Mouse (Mus musculus): ENCODE data around the gene Ndufs1. TPM values are rescaled to one million over a fixed set of nuclear protein-coding genes. Genes with fewer than 3 reads are reported as not detected.
"Not testable (repeated sequence)": the region's sequence is repeated elsewhere in the genome, so short reads cannot be mapped to it uniquely, and the experiment has no call there.

The Ndufs1 gene
- polyA plus RNA-seq, 1 experiment from 2014 or later, result 125 TPM

DNA sequence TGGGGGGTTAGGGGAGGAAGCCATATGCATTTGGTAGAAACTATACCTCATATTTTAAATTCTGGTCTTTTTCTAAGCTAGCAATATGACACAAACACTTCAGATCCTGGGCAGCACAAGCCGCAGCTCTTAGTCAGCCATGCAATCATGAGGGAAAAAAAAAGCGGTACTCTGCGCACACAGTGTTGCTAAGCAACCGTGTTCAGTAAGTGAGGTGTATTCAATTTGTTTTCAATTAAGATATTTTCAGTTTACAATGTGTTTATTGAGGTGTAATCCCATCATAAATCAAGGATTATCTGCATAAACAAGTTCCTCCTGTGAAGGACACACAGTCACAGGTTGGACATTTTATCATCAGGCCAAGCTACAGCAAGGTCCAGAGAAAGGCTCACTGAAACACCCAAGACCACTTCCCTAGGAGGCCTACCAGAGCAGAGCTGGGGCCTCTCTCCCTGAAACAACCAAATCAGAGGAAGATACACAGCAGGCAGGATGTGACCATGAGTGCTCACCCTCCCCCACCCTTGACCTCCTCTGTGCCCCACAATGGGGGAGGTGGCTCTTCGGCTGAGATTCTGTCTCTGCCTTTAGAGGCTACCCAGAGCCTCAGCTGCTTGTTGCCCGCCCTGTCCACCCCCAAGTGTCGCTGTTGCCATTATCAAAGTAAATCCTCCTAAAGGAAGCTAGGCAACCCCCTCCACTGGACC is 27.5 kb upstream of the Ndufs1 start:
- no peak overlapping the region for H3K4me2 ChIP-seq
- no peak overlapping the region for H3K27ac ChIP-seq
- H3K4me3 ChIP-seq (replicated peaks), result no peak overlapping the region
- WGBS, result 12% methylated on average over 7 of the region's 7 CpGs
- H3K9me3 ChIP-seq, result no peaks in the 10 kb centered on the region
- peak; percentile 22; the same call in 1 of the 2 replicates for ATAC-seq (ENCODE audit: insufficient read depth, low FRiP score, low read depth)
- H3K27me3 ChIP-seq (replicated peaks), result no peaks in the 10 kb centered on the region
- no peak overlapping the region for H3K9ac ChIP-seq
- H3K36me3 ChIP-seq, result no peaks in the 10 kb centered on the region
- H3K4me1 ChIP-seq, result no peaks in the 10 kb centered on the region

DNA sequence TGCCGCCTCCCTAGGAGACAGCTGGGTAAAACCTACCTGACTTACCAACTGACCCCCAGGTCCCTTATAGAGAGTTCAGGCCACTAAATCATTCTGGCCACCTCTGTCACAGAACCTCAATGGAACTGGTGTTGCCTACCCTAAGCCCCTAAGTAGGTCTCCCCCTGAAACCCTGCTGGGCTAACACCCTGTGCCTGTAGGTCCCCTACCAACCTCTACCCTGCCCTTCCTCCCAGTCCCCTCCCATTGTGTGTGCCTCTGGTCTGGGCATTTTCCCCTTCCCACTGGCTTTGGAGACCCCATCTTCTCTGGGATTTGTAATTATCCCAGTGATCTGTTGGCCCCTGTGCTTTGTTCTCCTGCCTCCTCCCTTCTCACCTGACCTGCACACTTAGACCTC is 26.8 kb upstream of the Ndufs1 start:
- H3K9me3 ChIP-seq, result no peaks in the 10 kb centered on the region
- no peaks in the 10 kb centered on the region for H3K27me3 ChIP-seq (replicated peaks)
- H3K27ac ChIP-seq, result no peak overlapping the region
- H3K4me3 ChIP-seq (replicated peaks), result no peak overlapping the region
- H3K9ac ChIP-seq, result no peak overlapping the region
- no peak for ATAC-seq (ENCODE audit: insufficient read depth, low FRiP score, low read depth)
- 89% methylated on average over 1 of the region's 1 CpGs for WGBS
- no peaks in the 10 kb centered on the region for H3K4me1 ChIP-seq
- H3K4me2 ChIP-seq, result no peak overlapping the region
- no peaks in the 10 kb centered on the region for H3K36me3 ChIP-seq

DNA sequence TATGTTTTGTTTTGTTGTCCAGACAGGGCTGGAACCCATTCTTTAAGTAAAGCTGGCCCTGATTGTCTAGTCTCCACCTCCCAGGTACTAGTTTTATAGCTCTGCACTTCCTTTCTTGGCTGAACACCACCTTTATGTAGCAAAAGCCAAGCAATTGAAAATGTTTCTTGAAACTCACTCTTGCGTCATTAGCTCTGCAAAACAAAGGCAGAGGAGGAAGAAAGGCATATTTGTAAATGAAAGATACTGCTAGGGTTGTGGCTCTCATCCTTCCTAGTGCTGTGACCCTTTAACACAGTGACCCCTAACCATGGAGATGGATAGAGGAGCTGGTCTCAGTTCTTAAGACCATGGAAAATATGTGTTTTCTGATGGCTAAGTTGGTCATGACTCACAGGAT is 25.0 kb upstream of the Ndufs1 start:
- Histone ChIP-seq H3K36me3 (no peaks in the 10 kb centered on the region), H3K27me3 (replicated peaks) (no peaks in the 10 kb centered on the region), H3K9me3 (no peaks in the 10 kb centered on the region), H3K4me3 (replicated peaks) (no peak overlapping the region), H3K4me1 (no peaks in the 10 kb centered on the region), H3K27ac (no peak overlapping the region), H3K4me2 (no peak overlapping the region), H3K9ac (no peak overlapping the region)
- WGBS, result 91% methylated on average over 1 of the region's 1 CpGs
- no peak for ATAC-seq (ENCODE audit: insufficient read depth, low FRiP score, low read depth)

DNA sequence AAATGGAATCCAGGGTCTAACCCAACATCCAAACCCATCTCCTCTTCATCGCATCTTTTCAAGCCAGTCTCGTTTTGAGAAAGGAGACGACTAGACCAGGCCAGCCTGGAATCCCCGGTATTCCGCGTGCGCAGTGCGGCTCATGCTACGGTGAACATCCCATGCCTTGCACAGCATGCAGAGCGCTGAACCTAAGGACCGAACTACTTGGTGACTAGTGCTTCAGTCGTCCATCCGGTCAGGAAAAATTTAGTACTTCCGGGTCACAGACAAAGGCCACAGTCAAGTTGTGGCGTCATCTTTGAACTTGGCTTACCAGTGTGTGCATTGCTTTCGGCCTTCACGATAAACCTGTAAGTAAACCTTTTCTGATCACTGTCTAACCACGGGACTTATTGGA is 23.7 kb upstream of the Ndufs1 start:
- no peak overlapping the region for H3K9ac ChIP-seq
- 93% methylated on average over 18 of the region's 18 CpGs for WGBS
- no peak for ATAC-seq (ENCODE audit: insufficient read depth, low FRiP score, low read depth)

DNA sequence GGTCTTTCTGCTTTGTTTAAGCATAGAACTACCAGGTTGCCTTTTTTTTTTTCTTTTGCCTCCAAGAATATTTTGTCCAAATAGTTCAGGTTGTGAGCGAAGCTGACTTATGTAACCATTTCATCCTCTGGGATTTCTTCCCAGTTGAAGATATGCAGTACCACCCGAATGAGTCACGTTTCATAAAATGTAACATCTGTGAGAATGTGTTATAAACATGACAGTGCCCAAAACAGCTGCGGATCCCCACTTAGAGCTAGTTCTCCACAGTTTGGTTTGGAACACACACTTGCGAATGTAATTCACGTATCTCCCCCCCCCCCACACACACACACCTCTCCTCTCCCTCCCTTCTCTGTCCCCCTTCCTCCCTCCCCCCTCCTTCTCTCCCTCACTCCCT is 22.8 kb upstream of the Ndufs1 start:
- Histone ChIP-seq H3K9me3 (no peaks in the 10 kb centered on the region), H3K36me3 (no peaks in the 10 kb centered on the region), H3K4me3 (replicated peaks) (no peak overlapping the region), H3K4me2 (no peak overlapping the region), H3K9ac (no peak overlapping the region), H3K27ac (no peak overlapping the region), H3K27me3 (replicated peaks) (no peaks in the 10 kb centered on the region), H3K4me1 (no peaks in the 10 kb centered on the region)
- no peak for ATAC-seq (ENCODE audit: insufficient read depth, low FRiP score, low read depth)
- 81% methylated on average over 6 of the region's 6 CpGs for WGBS

More for the DNA sequence above, 23.7 kb upstream of the Ndufs1 start:
- Histone ChIP-seq H3K4me3 (replicated peaks) (no peak overlapping the region), H3K4me2 (no peak overlapping the region), H3K27ac (no peak overlapping the region), H3K36me3 (no peaks in the 10 kb centered on the region), H3K4me1 (no peaks in the 10 kb centered on the region), H3K27me3 (replicated peaks) (no peaks in the 10 kb centered on the region), H3K9me3 (no peaks in the 10 kb centered on the region)

DNA sequence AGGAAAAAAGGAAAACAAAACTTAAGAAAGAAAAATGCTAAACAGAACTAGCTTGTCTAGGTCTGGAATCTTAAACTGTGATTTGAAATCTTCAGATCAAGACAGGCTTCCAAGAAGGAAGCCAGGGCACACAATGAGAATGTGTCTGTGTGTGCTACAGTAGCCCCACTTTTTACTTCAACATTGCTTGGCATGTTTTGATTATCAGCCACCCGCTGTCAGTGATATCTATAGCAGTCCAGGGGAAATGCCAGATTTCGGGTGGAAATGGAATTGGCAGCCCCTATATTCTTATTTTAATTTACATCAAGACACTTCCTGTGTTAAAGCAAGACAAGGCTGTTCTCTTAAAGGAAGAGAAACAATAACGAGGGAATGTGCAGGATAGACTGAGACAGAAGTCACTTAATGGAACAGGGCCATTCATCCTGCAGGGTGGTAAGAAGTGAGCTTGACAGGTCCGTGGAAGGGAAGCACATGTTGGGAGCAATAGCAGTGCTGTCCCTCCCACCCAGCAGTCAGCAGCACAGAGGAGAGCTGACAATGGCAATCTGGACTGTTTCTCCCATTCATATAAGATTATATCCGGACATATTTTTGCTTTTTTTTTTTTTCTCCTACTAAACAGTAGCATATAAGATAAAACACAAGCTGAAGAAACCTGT is 19.3 kb upstream of the Ndufs1 start:
- no peaks in the 10 kb centered on the region for H3K9me3 ChIP-seq
- ATAC-seq (ENCODE audit: insufficient read depth, low FRiP score, low read depth), result no peak
- H3K9ac ChIP-seq, result no peak overlapping the region
- H3K4me2 ChIP-seq, result no peak overlapping the region
- peak overlapping the region; percentile 44; the same call in 1 of the 2 replicates for H3K27ac ChIP-seq
- no peak overlapping the region for H3K4me3 ChIP-seq (replicated peaks)
- H3K36me3 ChIP-seq, result no peaks in the 10 kb centered on the region
- H3K4me1 ChIP-seq, result no peaks in the 10 kb centered on the region
- no peaks in the 10 kb centered on the region for H3K27me3 ChIP-seq (replicated peaks)
- WGBS, result 34% methylated on average over 5 of the region's 5 CpGs

DNA sequence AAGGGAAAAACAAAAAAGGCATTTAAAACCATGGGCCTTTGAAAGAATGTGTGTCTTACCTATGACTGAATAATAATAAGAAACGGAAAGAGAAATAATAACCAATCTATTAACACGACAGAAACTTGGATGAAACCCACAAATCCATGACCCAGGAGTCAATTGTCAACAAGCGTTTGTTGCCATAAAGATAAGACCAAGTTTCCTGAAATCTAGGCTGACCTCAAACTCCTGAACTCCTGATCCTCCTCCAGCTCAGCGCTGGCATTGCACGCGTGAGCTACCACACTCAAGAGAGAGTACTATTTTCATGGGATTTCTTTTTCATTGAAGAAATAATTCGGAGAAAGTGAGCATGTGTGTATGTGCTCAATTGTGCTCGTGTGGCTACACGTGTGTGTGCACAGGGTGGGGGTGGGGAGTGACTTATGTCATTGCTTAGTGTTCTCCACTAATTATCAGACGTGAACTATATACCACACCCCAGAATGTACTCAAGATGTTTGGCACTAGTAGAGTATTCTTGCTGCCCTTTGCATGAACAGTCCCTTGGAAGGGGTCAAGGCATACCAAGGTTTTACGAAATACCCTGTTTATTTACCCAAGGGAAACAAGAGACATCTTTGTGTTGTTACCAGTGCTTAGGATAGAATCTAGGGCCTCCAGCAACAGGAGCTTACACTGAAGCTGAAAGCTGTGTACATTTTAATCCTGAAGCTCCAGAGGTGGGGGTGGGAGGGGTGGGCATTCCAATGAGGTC is 15.9 kb upstream of the Ndufs1 start:
- Histone ChIP-seq H3K9ac (no peak overlapping the region), H3K27ac (no peak overlapping the region), H3K4me3 (replicated peaks) (no peak overlapping the region), H3K4me2 (no peak overlapping the region), H3K27me3 (replicated peaks) (no peaks in the 10 kb centered on the region), H3K36me3 (no peaks in the 10 kb centered on the region), H3K4me1 (no peaks in the 10 kb centered on the region), H3K9me3 (no peaks in the 10 kb centered on the region)
- no peak for ATAC-seq (ENCODE audit: insufficient read depth, low FRiP score, low read depth)
- WGBS, result 74% methylated on average over 11 of the region's 11 CpGs

DNA sequence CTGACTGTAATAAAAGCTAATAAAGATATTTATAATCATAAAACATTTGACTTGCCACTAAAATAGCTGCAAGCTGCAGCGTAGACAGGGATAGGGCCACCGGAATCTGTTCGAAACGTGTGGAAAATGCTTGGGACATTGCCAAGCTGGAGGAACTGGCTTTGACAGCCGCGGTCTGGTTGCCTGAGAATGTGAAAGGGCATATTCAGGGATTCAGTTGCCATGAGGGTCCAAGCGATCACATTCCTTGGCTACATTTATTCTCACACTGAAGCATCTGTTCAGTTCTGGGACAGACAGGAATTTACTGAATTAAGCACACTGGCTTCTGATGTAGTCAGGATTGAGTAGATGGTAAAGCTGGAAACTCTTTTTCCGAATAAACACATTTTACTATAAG is 14.2 kb upstream of the Ndufs1 start:
- Histone ChIP-seq H3K27me3 (replicated peaks) (no peaks in the 10 kb centered on the region), H3K9me3 (no peaks in the 10 kb centered on the region)

DNA sequence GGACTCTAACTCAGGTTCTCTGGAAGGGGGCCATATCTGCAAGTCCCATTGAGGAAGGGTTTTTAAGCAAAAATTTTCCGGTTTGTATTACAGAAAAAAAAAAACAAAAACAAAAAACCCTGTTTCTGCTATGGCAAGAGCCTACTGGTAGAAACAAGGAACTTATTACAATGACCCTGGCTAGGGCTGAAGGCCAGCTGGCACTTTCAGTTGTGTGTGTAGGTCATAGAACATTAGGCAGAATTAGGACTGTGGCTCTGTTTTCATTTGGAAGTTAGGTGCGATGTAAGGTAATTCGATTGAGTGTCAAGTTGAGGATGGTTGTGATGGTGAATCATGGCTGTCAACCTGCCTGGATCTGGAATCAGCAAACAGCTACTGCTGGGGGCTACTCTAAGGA is 11.9 kb upstream of the Ndufs1 start:
- H3K4me2 ChIP-seq, result no peak overlapping the region
- no peaks in the 10 kb centered on the region for H3K9me3 ChIP-seq
- WGBS, result 88% methylated on average over 3 of the region's 3 CpGs
- H3K4me1 ChIP-seq, result no peaks in the 10 kb centered on the region
- no peak for ATAC-seq (ENCODE audit: insufficient read depth, low FRiP score, low read depth)
- no peak overlapping the region for H3K9ac ChIP-seq
- no peaks in the 10 kb centered on the region for H3K27me3 ChIP-seq (replicated peaks)
- no peaks in the 10 kb centered on the region; the same call in 1 of the 2 replicates for H3K36me3 ChIP-seq
- no peak overlapping the region for H3K27ac ChIP-seq
- no peak overlapping the region for H3K4me3 ChIP-seq (replicated peaks)

More for the DNA sequence above, 14.2 kb upstream of the Ndufs1 start:
- 56% methylated on average over 8 of the region's 8 CpGs for WGBS
- no peaks in the 10 kb centered on the region for H3K36me3 ChIP-seq
- H3K4me3 ChIP-seq (replicated peaks), result no peak overlapping the region
- no peak overlapping the region for H3K4me2 ChIP-seq
- H3K27ac ChIP-seq, result no peak overlapping the region
- no peak for ATAC-seq (ENCODE audit: insufficient read depth, low FRiP score, low read depth)
- H3K9ac ChIP-seq, result no peak overlapping the region
- no peaks in the 10 kb centered on the region for H3K4me1 ChIP-seq

DNA sequence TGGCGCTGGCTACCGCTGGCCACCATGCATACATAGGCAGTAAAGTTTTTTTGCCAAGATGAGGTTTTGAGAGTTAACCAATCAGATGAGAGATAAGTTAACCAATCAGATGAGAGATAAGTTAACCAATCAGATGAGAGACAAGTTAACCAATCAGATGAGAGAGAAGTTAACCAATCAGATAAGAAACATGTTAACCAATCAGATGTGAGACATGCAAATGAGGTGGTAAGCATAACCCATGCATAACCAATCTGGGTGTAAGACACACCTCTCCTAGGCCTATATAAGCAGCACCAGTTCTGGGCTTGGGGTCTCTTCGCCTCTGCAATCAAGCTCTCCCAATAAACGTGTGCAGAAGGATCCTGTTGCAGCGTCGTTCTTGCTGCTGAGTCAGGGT is 8.8 kb upstream of the Ndufs1 start:
- H3K36me3 ChIP-seq; H3K9me3 ChIP-seq; H3K4me1 ChIP-seq; H3K4me3 ChIP-seq (replicated peaks); H3K9ac ChIP-seq; H3K27ac ChIP-seq; ATAC-seq (ENCODE audit: insufficient read depth, low FRiP score, low read depth); H3K4me2 ChIP-seq; H3K27me3 ChIP-seq (replicated peaks): not testable (repeated sequence)
- WGBS, result 94% methylated on average over 6 of the region's 6 CpGs

DNA sequence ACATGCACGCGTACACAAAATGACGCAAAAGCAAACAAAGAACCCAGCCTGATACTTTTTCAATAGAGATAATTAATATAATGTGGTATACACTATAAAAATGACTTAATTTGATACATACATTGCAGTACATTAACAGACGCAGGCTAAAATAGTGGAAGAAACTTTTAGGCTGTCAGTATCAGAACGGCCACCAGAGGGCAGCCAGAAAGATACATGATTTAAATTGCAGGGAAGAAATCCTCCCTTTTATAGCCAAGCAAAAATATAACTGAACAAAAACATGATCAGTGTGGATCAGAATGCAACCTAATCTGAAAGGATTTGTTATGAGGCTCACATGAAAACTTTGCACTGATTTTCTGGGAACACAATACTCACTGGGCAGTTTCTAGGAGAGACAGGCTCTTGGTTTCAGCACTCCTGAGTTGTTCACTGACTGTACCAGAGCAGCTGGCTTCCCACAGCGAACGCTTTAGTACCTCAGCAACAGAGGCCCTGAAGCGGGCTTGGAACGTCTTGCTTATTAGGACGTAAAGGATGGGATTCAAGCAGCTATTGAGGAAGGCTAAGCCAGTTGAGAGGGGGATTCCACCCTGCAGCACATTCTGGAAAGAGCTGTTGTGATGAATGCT is 6.1 kb upstream of the Ndufs1 start:
- Histone ChIP-seq H3K9ac (no peak overlapping the region), H3K27me3 (replicated peaks) (no peaks in the 10 kb centered on the region), H3K4me1 (peaks cover 8% of the 10 kb centered on the region; the same call in 1 of the 2 replicates), H3K4me2 (no peak overlapping the region), H3K36me3 (peaks cover 17% of the 10 kb centered on the region), H3K27ac (no peak overlapping the region), H3K4me3 (replicated peaks) (no peak overlapping the region), H3K9me3 (no peaks in the 10 kb centered on the region)
- ATAC-seq (ENCODE audit: insufficient read depth, low FRiP score, low read depth), result no peak
- 58% methylated on average over 10 of the region's 10 CpGs for WGBS

DNA sequence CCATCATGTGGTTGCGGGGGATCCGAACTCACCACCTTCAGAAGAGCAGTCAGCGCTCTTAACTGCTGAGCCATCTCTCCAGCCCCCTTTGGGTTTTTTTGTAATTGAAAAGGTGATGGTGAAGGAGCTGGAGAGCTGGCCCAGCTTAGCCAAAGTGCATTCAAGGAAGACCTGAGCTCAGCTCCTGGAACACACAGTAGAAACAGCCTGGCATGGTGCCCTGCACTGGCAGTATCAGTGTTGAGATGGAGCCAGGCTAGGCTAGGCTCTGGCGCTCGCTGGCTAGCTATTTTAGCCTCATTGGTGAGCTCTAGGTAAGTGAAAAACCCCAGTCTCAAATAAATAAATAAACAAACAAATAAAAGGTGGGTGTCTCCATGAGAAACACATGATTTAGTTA is 5.6 kb upstream of the Ndufs1 start:
- no peak overlapping the region for H3K4me3 ChIP-seq (replicated peaks)
- no peak overlapping the region for H3K9ac ChIP-seq
- H3K27me3 ChIP-seq (replicated peaks), result no peaks in the 10 kb centered on the region
- peaks cover 17% of the 10 kb centered on the region for H3K36me3 ChIP-seq
- H3K4me2 ChIP-seq, result no peak overlapping the region
- WGBS, result 84% methylated on average over 5 of the region's 5 CpGs
- no peak for ATAC-seq (ENCODE audit: insufficient read depth, low FRiP score, low read depth)
- no peaks in the 10 kb centered on the region for H3K9me3 ChIP-seq
- H3K4me1 ChIP-seq, result peaks cover 9% of the 10 kb centered on the region; the same call in 1 of the 2 replicates
- no peak overlapping the region for H3K27ac ChIP-seq
